ENCODE assay signal across 12 mouse cellular contexts in genomic region chr11:85850233-85850632, GRCm38 (mm10). TPM values are rescaled to one million over a fixed set of nuclear protein-coding genes. Genes with fewer than 3 reads are reported as not detected.
DNase-seq lines count a peak whose midpoint lies in the region; ATAC-seq and TF ChIP-seq lines count a peak whose summit lies in the region.
"Had no signal": no experiment of that assay in that cellular context is flagged by ENCODE, and none has a peak within 500 bp of the region (broad histone marks: within the 10 kb centered on the region; RNA-seq: fewer than 3 reads in every experiment).

TSS of gene Gm11444 (minus strand) at chr11:85850333.

- H3K4me2 ChIP-seq in kidney, embryonic 16.5 days (replicated peaks; ENCODE audit: low read depth, low read length): peak within 1 kb of the TSS; percentile 47
- H3K4me2 ChIP-seq in embryonic facial prominence, embryonic 13.5 days: peak within 1 kb of the TSS; percentile 53
- H3K4me2 ChIP-seq in hindbrain, embryonic 12.5 days (replicated peaks): peak within 1 kb of the TSS; percentile 49
- H3K4me2 ChIP-seq in midbrain, embryonic 12.5 days (replicated peaks): peak within 1 kb of the TSS; percentile 56

- H3K4me1 ChIP-seq in kidney, embryonic 16.5 days (ENCODE audit: insufficient read depth, low read length): peaks cover 18% of the 10 kb centered on the region
- H3K4me1 ChIP-seq in embryonic facial prominence, embryonic 13.5 days: peaks cover 7% of the 10 kb centered on the region
- 0 out of 2 replicates have a peak, but pooled peaks cover 3% of the 10 kb centered on the region for H3K4me1 ChIP-seq in hindbrain, embryonic 12.5 days
- H3K4me1 ChIP-seq in midbrain, embryonic 12.5 days: peaks cover 6% of the 10 kb centered on the region; the same call in 1 of the 2 replicates
- H3K4me1 ChIP-seq in thymus, adult 2 months (replicated peaks; ENCODE audit: control insufficient read depth, insufficient read depth, low read length): no peaks in the 10 kb centered on the region

- no peak within 1 kb of the TSS for H3K4me3 ChIP-seq in kidney, embryonic 16.5 days (ENCODE audit: low read length)
- H3K4me3 ChIP-seq in embryonic facial prominence, embryonic 13.5 days: peak within 1 kb of the TSS; percentile 32; the same call in 1 of the 2 replicates
- no peak within 1 kb of the TSS for H3K4me3 ChIP-seq in hindbrain, embryonic 12.5 days
- no peak within 1 kb of the TSS; the same call in 1 of the 2 replicates for H3K4me3 ChIP-seq in midbrain, embryonic 12.5 days
- H3K4me3 ChIP-seq in thymus, adult 2 months (ENCODE audit: control insufficient read depth, insufficient read depth, low read length): no peak within 1 kb of the TSS

- 87% methylated on average over 6 of the region's 6 CpGs for WGBS in kidney, embryonic 16.5 days
- 86% methylated on average over 6 of the region's 6 CpGs for WGBS in embryonic facial prominence, embryonic 13.5 days
- 91% methylated on average over 6 of the region's 6 CpGs for WGBS in hindbrain, embryonic 12.5 days
- WGBS in midbrain, embryonic 12.5 days: 80% methylated on average over 6 of the region's 6 CpGs
- 93% methylated on average over 6 of the region's 6 CpGs for WGBS in thymus, adult 2 months

- no peak within 1 kb of the TSS for H3K9ac ChIP-seq in kidney, embryonic 16.5 days (replicated peaks; ENCODE audit: low read length)
- no peak within 1 kb of the TSS for H3K9ac ChIP-seq in embryonic facial prominence, embryonic 13.5 days
- no peak within 1 kb of the TSS for H3K9ac ChIP-seq in hindbrain, embryonic 12.5 days
- no peak within 1 kb of the TSS for H3K9ac ChIP-seq in midbrain, embryonic 12.5 days (replicated peaks)
- H3K9ac ChIP-seq: liver, embryonic 14.5 days had no signal

- H3K27ac ChIP-seq in kidney, embryonic 16.5 days (ENCODE audit: low read length): no peak within 1 kb of the TSS
- no peak within 1 kb of the TSS for H3K27ac ChIP-seq in embryonic facial prominence, embryonic 13.5 days
- no peak within 1 kb of the TSS for H3K27ac ChIP-seq in hindbrain, embryonic 12.5 days
- no peak within 1 kb of the TSS for H3K27ac ChIP-seq in midbrain, embryonic 12.5 days (replicated peaks)
- no peak within 1 kb of the TSS for H3K27ac ChIP-seq in thymus, adult 2 months (ENCODE audit: control insufficient read depth, insufficient read depth, low read length)
- H3K27ac ChIP-seq: liver, embryonic 14.5 days had no signal

- DNase-seq in kidney, adult 11 months: no peak
- DNase-seq in cerebellum, adult 11-12 months: no peak
- no peak for DNase-seq in thymus, adult 2 months
- DNase-seq: heart, adult 11 months; thymus, postnatal 4 days had no signal

- H3K36me3 ChIP-seq in kidney, embryonic 16.5 days (ENCODE audit: insufficient read depth, low read length): no peaks in the 10 kb centered on the region
- no peaks in the 10 kb centered on the region for H3K36me3 ChIP-seq in embryonic facial prominence, embryonic 13.5 days
- H3K36me3 ChIP-seq in hindbrain, embryonic 12.5 days: no peaks in the 10 kb centered on the region
- no peaks in the 10 kb centered on the region for H3K36me3 ChIP-seq in midbrain, embryonic 12.5 days
- H3K36me3 ChIP-seq in thymus, adult 2 months (ENCODE audit: control insufficient read depth, insufficient read depth, low read length): no peaks in the 10 kb centered on the region

- no peak for TF ChIP-seq CTCF in thymus, adult 2 months (IDR thresholded peaks at IDR 0.05; ENCODE audit: borderline replicate concordance, control insufficient read depth, extremely low read depth, insufficient read depth, low read length, poor library complexity)

- no peaks in the 10 kb centered on the region for H3K9me3 ChIP-seq in kidney, embryonic 16.5 days (ENCODE audit: low read length)
- 0 out of 2 replicates have a peak, but pooled peaks cover 3% of the 10 kb centered on the region for H3K9me3 ChIP-seq in embryonic facial prominence, embryonic 13.5 days
- H3K9me3 ChIP-seq in hindbrain, embryonic 12.5 days (replicated peaks): no peaks in the 10 kb centered on the region
- no peaks in the 10 kb centered on the region for H3K9me3 ChIP-seq in midbrain, embryonic 12.5 days

- no peak for ATAC-seq in kidney, embryonic 16.5 days (ENCODE audit: low FRiP score, low TSS enrichment)
- ATAC-seq in embryonic facial prominence, embryonic 13.5 days (ENCODE audit: insufficient number of reproducible peaks, insufficient read depth, low FRiP score, low TSS enrichment, low read depth): no peak
- ATAC-seq in hindbrain, embryonic 12.5 days (ENCODE audit: low FRiP score): no peak
- ATAC-seq in midbrain, embryonic 12.5 days (ENCODE audit: low FRiP score, low read depth): no peak

- H3K27me3 ChIP-seq in kidney, embryonic 16.5 days (ENCODE audit: insufficient read depth, low read length): no peaks in the 10 kb centered on the region
- 0 out of 2 replicates have a peak, but pooled peaks cover 11% of the 10 kb centered on the region for H3K27me3 ChIP-seq in embryonic facial prominence, embryonic 13.5 days
- H3K27me3 ChIP-seq in hindbrain, embryonic 12.5 days: peaks cover 42% of the 10 kb centered on the region
- peaks cover 40% of the 10 kb centered on the region for H3K27me3 ChIP-seq in midbrain, embryonic 12.5 days
- H3K27me3 ChIP-seq in thymus, adult 2 months (ENCODE audit: control insufficient read depth, insufficient read depth, low read length): no peaks in the 10 kb centered on the region; the same call in 1 of the 2 replicates

- no peak for TF ChIP-seq POLR2A in thymus, adult 2 months (IDR thresholded peaks at IDR 0.05; ENCODE audit: control insufficient read depth, extremely low read depth, insufficient read depth, low read length, poor library complexity)

RNA-seq across cellular contexts. Expression of gene Gm11444, which starts in this region (rescaled TPM):
- polyA plus RNA-seq in kidney, embryonic 16.5 days (2015; fragmentation: Nextera tagmentation; extraction: Ambion mirVana): not detected in 2 replicates
- polyA plus RNA-seq in embryonic facial prominence, embryonic 13.5 days (2015; fragmentation: Nextera tagmentation; extraction: Ambion mirVana): not detected in 2 replicates
- polyA plus RNA-seq in hindbrain, embryonic 12.5 days (2016; fragmentation: Nextera tagmentation; extraction: Ambion mirVana): not detected in 2 replicates
- not detected in 2 replicates for polyA plus RNA-seq in midbrain, embryonic 12.5 days (2016; fragmentation: Nextera tagmentation; extraction: Ambion mirVana)
- polyA plus RNA-seq in thymus, adult 2 months (2012; rRNA removed): not detected in 2 replicates
- polyA plus RNA-seq: embryonic facial prominence, embryonic 11.5 days; liver, embryonic 14.5 days; neural tube, embryonic 11.5 days had no signal
